Mouse (Mus musculus) erythroid progenitor cell, adult 5-6 weeks (primary cell): Measurements from ENCODE around the gene Obp2a. TPM values are rescaled to one million over a fixed set of nuclear protein-coding genes. Genes with fewer than 3 reads are reported as not detected.
"Not testable (repeated sequence)": the region's sequence is repeated elsewhere in the genome, so short reads cannot be mapped to it uniquely, and the experiment has no call there.

Source experiments
- ATAC-seq: replicated peaks from 2 replicates; pipeline ENCODE4 v1.8.0; 2016; ENCODE audit warnings: moderate number of reproducible peaks, mild to moderate bottlenecking, moderate TSS enrichment, inconsistent platforms; ENCODE audit not compliant: poor library complexity, low FRiP score, severe bottlenecking
- total RNA-seq, 2 experiments: library from RNA; stranded (forward) in 1 of 2; stranded (reverse) in 1 of 2; fragments of 150-400 nt in 1 of 2; fragments of 186-747, 209-891 nt in 1 of 2; gene quantifications; 2 replicates each; pipeline versions ENCODE4 v1.2.3 to v1.2.4; 2015 to 2017; ENCODE audit warnings: low replicate concordance in 2 of 2

Gene Obp2a
- total RNA-seq (2015; ENCODE audit: low replicate concordance) (not detected in 2 replicates), total RNA-seq (2017; ENCODE audit: low replicate concordance) (not detected in 2 replicates)

DNA sequence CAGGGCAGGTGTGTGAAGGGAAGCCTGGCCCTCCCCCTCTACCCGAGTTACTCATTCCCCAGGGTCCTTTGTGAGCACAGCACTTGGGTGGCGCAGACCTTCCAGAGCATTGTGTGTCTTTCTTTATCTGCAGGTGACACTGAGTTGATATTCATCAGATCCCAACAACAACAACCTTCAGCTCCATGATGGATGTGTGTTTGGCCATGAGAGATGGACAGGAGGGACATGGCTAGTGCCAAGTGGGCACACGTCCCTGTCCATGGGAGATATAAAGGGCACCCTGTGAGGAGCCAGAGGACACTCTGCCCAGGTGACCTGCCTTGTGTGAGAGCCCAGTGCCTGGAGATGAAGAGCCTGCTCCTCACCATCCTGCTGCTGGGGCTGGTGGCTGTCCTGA, at the start of gene Obp2a:
TSS of gene Obp2a (plus strand) at position 301 of the 400 bp plus-strand sequence.
- not testable (repeated sequence) for ATAC-seq

DNA sequence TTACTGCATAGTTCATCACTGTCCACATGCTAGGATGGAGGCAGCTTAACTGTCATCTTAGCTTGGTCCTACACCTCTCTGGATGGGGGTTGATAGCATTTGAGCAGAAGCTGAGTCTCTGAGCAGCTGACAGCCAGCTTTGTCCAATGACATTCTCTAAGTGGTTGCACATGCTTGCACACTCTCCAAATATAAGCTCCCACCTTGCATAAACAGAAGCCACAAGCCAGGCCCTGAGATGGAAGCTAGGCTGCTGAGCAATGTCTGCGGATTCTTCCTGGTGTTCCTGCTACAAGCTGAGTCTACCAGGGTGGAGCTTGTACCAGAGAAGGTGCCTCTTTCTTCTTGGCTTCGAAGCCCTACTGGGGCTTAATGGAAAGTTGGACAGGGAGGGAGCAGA, 46.9 kb upstream of the Obp2a start, which contains the start of gene Lcn8:
TSS of gene Lcn8 (plus strand) at position 219 of the 400 bp plus-strand sequence.
- ATAC-seq, result no peak

DNA sequence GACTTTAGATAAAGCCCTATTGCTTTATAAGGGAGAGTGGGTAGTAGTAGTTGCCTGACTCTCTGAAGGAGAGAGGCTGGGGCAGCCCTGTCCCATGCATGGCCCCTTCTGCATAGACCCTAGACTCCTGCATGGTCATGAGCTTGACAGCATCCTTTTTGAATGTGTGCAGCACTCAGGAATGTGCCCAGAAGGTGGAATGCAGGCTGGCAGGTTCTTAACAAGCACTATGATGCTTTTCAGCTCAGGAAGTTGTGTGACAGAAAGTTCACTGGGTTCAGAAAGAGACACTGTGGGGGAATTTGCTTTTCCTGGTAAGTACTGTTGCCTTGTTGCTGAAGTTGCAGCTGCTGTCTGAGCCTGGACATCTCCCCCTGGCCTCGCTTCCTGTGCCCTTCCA, 45.3 kb upstream of the Obp2a start:
- no peak for ATAC-seq

DNA sequence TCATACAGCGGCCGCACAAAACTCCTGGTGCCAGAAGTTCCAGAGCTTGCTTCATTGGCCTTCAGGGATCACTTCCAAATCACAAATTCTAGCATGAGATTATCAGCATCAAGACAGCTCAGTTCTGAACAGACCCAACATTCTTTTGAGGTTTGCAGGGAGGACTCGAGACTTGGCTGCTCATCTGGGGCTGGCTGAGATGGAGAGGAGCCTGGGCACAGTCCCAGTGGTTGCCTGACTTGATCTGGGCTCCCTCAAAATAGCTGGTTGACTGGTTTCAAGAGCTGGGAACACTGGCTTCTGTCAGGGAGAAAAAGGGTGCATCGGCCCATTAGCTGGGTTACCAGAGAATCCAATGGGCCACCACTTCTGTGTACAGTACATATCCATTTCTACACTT, 43.2 kb upstream of the Obp2a start:
- no peak for ATAC-seq

DNA sequence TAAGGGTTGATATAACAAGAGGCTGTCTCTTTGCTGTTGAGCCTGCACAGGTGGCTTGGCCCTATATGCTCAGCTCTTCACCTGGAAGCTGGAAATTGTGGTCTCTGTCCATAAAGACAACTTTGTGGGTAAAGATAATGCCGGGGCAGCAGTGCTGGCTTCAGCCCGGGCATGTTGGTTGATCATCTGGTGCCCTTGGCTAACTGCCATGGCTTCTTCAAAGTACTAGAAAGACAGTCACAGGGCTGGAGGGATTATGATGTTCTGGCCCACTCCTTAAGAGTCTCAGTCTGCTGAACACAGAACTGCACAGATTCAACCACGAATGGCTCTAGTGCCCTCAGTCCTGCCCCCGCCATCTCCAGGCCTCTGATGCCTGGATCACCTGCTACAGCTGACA, 42.6 kb upstream of the Obp2a start:
- ATAC-seq, result no peak

DNA sequence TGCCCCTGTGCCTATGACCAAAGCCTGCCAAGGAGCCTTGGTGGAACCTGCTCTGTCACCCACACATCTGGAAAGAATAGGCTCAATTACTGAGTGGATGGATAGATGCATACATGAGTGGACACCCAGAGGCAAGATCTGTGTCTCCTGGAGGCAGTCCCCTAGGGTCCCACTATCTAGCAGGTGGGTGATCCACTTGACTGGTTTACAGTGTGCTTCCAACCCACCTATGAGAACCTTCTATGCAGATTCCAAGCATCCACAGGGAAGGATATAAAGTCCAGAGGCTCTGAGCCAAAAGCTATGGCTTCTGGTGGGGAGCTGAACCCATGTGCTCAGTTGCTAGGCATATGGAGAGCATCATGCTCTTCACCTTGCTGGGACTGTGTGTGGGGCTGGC, 42.2 kb upstream of the Obp2a start, which contains the start of gene Lcn5:
TSS of gene Lcn5 (plus strand) at position 301 of the 400 bp plus-strand sequence.
- ATAC-seq, result no peak

DNA sequence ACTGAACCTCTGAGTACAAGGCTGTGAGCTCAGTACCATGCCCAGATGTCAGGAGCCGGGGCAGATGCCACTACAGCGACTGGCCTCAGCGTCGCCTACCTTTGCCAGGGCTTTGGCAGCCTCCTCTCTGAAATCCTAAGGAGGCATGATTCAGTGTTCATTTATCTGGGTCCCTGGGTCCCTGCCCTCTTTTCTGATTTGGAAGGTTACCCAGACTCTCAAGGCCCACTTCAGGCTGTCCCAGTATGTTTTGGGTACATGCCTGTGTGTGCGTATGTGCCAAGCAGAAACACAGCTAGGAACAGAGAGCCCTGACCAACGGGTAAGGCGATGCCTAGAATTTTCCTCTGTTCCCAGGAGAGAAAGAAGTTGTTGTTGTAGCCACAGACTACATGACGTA, 39.6 kb upstream of the Obp2a start:
- ATAC-seq, result no peak

DNA sequence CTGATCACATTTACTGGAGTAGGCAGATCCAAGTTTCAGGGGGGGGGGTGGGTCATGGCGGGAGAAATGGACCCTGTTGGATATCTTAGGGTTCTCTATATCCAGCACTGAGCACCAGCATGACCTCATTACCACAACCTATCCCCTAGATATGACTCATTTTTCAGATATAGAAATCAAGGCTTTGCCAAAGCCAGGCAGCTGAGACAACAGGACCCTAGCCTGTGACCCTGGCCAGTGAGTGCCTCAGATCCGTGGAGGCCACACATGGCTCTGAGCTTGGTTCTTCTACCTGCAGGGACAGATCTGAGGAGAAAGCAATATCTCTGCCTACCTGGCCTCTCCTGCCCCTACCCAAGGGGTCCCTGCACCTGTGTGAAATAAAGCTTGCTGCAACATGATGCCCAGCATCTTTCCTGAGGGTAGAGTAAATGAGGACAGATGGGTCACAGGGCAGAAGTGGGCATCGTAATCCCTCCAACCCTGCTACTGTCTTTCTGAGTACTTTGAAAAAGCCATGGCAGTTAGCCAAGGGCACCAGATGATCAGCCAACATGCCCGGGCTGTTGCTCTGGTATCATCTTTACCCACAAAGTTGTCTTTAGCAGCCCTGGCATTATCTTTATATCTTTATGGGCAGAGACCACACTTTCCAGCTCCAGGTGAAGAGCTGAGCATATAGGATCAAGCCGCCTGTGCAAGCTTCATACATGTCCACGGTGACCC, 38.4 kb upstream of the Obp2a start:
- no peak for ATAC-seq

DNA sequence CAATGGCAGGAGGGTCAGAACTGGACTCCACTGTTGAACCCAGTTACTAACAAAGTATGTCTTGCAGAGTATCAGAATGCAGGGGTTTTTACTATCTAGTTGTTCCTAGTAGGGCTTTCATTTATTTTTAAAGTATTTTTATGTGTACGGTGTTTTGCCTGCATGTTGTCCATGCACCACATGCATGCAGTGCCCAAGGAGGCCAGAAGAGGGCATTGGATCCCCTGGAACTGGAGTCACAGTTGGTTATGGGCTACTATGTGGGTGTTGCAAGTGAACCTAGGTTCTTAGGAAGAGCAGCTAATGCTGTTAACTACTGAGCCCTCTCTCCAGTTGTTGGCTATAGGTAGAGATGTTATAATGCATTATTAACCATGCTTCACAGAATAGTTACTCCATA, 36.3 kb upstream of the Obp2a start:
- ATAC-seq, result no peak

DNA sequence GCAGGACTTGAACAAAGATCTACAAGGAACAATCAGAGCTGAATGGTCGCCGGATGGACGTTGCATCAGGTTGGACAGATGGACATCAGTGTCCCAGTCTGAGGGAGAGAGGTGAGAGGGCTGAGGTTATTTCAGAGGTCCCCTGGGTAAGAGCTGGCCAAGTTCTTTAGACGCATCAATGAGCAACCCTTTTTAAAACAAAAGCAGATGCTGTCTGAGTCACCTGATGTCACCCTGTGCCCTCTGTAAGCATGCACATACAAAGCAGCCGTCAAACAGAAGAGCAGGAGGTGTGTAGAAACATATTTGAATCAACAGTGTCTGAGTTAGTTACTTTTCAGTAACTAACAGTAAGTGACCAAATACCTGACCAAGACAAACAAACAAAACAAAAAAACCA, 35.7 kb upstream of the Obp2a start:
- ATAC-seq, result no peak

DNA sequence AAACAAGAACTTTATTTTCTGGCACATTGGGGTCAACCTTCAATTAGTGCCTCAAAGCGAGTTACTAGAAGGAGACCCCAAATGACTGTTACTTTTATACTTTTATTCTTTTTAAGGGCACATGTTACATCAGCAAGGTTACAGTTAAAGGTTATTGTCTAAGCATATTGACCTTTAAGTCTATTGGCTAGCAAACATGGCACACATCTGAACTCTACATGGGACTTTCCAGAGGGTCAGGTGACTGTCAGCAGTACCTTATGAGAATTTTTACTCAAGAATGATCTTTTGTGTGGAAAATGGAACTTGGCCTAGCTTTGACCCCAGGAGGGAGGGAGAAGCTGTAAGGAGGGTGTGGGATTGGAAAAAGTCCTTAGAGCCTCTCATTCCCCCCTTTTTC, 33.3 kb upstream of the Obp2a start:
- ATAC-seq, result no peak

DNA sequence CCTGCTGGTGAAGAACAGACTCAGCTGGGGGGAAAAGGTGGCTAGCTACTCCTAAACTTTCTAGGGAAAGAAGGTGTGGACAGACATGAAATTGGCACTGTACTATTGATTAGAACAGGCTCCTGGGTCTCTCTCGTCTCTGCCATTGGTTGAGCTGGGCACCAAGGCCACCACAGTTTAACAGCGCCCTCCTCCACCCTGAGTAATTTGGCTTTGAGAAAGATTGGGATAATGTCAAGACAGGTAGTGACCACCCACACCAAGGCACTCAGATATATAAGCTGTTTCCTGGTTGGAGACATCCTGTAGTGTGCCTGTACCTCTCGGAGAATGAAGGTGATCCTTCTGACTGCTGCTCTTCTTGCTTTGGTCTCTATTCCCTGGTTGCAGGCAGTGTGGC, 23.4 kb upstream of the Obp2a start, which contains the start of gene Lcn6:
TSS of gene Lcn6 (plus strand) at position 301 of the 400 bp plus-strand sequence.
- ATAC-seq, result no peak

DNA sequence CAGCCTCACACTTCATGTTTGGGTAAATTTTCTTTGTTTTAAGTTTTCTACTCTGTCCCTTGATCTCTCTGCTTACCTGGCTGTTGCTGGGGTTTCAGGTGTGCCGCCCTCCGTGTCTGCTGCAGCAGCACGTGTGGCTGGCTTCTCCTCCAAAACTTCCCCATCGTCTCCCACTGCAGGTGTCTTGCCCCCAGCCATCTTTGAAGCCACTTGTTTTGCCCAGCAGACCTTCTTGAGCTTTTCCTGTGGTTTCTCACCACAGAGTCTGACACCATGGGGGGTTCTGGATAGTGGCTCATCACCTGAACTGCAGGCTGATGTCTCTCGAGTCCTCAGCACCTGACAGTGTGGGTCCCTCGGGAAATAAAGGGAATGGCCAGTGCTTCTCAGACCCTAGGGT, 20.3 kb upstream of the Obp2a start:
- no peak for ATAC-seq

DNA sequence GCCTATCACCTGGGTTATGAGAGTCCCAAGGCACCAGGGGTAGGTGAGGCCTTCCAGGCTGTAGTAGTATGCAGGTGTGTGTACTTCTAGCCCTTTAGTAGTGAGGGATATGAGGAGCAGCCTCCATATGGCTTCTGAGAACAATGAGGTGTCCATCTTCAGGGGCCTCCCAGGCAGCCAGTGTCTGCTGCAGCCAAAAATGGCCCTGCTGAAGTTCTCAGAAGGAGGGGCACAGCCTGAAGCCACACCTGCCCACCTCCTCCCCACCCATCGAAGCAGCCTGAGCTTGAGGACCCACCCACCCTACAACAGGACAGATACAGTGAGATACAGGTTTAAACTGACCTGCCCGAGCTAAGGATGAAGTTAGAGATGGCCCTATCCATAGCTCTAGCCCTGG, 17.4 kb upstream of the Obp2a start, which contains the start of gene Lcn10:
TSS of gene Lcn10 (plus strand) at position 301 of the 400 bp plus-strand sequence.
- ATAC-seq, result no peak

DNA sequence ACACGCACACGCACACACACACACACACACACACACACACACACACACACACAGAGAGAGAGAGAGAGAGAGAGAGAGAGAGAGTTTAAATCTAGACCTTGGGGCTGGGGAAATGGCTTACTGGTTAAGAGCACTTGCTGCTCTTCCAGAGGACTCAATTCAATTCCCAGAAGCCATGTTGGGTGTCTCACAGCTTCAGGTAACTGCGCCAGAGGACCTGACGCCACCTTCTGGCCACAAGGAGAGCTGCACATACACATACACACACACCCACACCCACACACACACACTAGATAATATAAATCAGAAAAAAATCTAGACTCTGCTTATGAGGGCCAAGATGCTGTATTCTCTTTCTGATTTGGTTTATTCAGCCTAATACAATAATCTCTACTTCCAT, 12.9 kb upstream of the Obp2a start:
- no peak for ATAC-seq

DNA sequence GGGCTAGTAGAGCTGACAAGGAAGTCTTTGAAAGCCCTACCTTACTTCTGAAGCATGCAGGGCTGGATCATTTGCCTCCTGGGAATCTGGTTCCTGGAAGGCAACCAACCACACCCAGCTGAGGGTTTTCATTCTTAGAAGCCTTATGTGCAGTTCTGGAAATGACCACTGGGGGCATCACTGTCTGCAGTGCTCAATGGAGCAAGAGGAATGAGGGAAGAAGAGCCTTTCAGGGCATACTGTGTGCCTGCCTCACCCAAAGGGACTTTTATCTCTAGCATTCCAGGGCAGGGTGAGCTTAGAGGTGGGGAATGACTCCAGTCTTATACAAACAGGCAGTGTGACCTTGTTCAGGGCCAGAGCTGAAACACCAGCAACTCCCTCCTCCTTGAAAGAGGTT, 5.2 kb upstream of the Obp2a start:
- 0 out of 2 replicates have a peak, but pooled peaks have one; percentile 59 for ATAC-seq

DNA sequence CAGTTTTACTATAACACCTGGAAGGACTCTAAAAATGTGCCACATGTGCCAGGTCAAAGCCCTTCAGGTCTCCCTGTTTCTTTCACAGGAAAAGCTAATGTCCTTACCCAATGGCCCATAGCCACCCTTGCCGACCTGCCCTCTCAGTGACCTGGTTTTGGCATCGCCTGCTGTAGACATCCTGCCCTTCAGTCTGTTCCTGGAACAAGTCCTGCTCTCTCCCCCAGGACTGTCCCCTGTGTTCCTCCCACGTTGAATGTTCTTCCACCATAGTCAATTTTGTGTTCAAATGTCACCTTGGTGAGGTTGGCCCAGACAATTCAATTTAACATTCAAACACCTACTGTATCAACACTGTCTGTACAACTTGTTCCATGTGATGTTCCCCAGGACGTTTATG, 2.9 kb upstream of the Obp2a start:
- ATAC-seq, result no peak

DNA sequence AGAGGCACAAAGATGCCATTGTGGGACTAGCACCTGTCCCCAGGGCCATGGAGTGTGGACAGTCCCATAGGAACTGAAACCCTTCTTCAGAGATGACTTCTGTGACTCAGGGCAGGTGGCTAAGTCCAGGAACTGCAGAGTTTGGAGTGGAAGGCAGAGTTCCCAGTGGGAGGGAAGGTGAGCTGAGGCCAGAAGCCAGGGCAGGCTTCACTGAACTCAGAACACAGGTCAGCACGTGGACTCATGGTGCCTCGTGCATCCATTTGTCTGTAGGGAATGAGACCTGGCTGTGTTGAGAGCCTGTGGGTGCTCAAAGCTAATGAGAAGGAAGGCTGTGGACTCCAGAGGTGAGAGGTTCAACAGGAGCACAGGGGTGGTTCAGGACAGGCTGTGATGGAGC, 1.1 kb upstream of the Obp2a start:
- no peak for ATAC-seq

DNA sequence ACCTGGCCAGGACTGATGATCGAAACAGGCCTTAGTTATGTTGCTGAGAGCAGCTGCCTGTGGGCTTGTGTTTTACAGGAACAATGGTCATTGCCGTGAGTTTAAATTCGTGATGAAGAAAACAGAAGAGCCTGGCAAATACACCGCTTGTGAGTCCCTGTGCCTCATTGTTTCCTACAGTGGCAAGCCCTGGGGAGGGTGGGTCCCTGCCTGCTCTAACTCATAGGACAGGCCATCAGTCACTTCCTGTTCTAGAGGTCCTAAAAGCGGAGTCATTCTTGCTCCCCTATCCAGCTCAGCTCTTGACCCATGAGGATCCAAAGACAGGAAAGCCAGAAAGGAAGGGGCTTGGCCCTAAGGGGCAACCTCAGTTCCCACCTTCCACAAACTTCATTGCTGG, 1.2 kb downstream of the Obp2a start:
- ATAC-seq, result no peak

DNA sequence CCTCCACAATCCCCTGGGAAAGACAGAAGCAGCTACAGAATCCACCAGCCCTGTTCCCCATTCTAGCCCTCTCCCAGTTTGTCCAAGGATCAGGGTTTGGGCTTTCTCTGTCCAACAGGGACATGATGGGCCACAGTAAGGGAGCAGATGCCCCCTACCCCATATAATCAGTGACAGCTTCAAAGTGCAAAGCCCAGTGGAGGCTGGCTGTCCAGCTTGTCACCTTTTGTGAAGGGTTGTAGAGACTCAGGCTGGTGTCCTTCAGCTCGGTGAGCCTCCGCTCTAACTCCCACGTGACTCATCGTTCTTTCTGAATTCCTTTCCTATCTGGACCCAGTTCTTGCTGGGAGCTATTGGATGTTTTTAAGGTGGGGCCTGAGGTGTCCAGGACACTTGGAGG, 3.9 kb downstream of the Obp2a start:
- ATAC-seq, result no peak

DNA sequence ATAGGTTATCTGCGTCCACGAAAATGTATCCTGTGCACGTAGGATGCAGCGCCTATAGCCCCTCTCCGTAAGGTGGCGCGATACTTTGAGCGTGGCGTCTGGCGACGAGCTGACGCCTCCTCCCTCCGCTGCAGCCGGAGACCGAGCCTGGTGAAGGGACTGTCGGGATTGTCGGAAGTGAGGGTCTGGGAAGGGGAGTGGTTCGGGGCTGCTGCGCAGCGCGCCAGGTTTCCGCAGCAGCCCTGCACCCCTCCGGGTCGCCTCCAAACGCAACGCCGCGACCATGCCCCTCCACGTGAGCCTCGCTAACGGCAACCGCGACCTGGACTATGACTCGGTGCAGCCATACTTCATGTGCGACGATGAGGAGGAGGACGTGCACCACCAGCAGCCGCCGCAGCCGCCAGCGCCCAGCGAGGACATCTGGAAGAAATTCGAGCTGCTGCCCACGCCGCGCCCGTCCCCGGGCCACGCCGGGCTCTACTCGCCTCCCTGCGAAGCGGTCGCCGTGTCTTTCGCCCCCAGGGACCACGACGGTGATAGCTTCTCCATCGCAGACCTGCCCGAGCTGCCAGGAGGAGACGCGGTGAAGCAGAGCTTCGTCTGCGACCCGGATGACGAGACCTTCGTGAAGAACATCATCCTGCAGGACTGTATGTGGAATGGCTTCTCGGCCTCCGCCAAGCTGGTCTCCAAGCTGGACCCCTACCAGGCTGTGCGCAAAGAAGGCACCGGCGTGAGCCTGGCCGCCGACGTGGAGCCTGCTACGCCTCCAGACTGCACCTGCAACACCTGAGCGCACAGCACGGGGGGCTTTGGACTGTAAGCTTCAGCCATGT, 7.0 kb downstream of the Obp2a start, which contains the start of gene Bmyc:
TSS of gene Bmyc (plus strand) at position 97 of the 839 bp plus-strand sequence.
- ATAC-seq, result no peak
